Mouse (Mus musculus): ENCODE measurements around the gene Btg4.
"Not testable (repeated sequence)": the region's sequence is repeated elsewhere in the genome, so short reads cannot be mapped to it uniquely, and the experiment has no call there.

Btg4 gene

GRCm38 (mm10) chr9:51093697-51094096 lies 33.0 kb downstream of the Btg4 start:
- no peak for DNase-seq

GRCm38 (mm10) chr9:51096306-51096705 lies 35.6 kb downstream of the Btg4 start:
- no peak for DNase-seq

- peak; percentile 32 to 35 for DNase-seq
Measured at GRCm38 (mm10) chr9:51101756-51102425, 41.2 kb downstream of the Btg4 start, which contains the start of gene 4833427G06Rik. TSS of gene 4833427G06Rik (minus strand) at chr9:51102078.

- DNase-seq, result peak; percentile 43 to 47
Measured at GRCm38 (mm10) chr9:51102963-51103807, 42.5 kb downstream of the Btg4 start.

- DNase-seq, result peak; percentile 9 to 23
Measured at GRCm38 (mm10) chr9:51103808-51104514, 43.3 kb downstream of the Btg4 start.

- no peak for DNase-seq
Measured at GRCm38 (mm10) chr9:51105751-51106150, 45.0 kb downstream of the Btg4 start.

- no peak for DNase-seq
Measured at GRCm38 (mm10) chr9:51114767-51115166, 54.1 kb downstream of the Btg4 start.

- DNase-seq, result peak; percentile 18
Measured at GRCm38 (mm10) chr9:51136985-51137384, 76.3 kb downstream of the Btg4 start.

GRCm38 (mm10) chr9:51137432-51137831 lies 76.7 kb downstream of the Btg4 start:
- DNase-seq, result no peak

GRCm38 (mm10) chr9:51137836-51138235 lies 77.1 kb downstream of the Btg4 start:
- DNase-seq, result no peak

GRCm38 (mm10) chr9:51138301-51138700 lies 77.6 kb downstream of the Btg4 start:
- no peak for DNase-seq

GRCm38 (mm10) chr9:51139401-51139800 lies 78.7 kb downstream of the Btg4 start:
- not testable (repeated sequence) for DNase-seq

- DNase-seq, result no peak
Measured at GRCm38 (mm10) chr9:51140711-51141110, 80.0 kb downstream of the Btg4 start.

- no peak for DNase-seq
Measured at GRCm38 (mm10) chr9:51143437-51143836, 82.7 kb downstream of the Btg4 start.

- no peak for DNase-seq
Measured at GRCm38 (mm10) chr9:51144218-51144617, 83.5 kb downstream of the Btg4 start.

- DNase-seq, result no peak
Measured at GRCm38 (mm10) chr9:51146496-51146895, 85.8 kb downstream of the Btg4 start.

- DNase-seq, result no peak
Measured at GRCm38 (mm10) chr9:51147294-51147693, 86.6 kb downstream of the Btg4 start.

GRCm38 (mm10) chr9:51152079-51152752 lies 91.5 kb downstream of the Btg4 start:
- DNase-seq, result peak; percentile 60 to 69

GRCm38 (mm10) chr9:51161771-51162388 lies 101.2 kb downstream of the Btg4 start:
- DNase-seq, result peak; percentile 74 to 80

- DNase-seq, result no peak
Measured at GRCm38 (mm10) chr9:51163989-51164388, 103.3 kb downstream of the Btg4 start.

GRCm38 (mm10) chr9:51165312-51166180 lies 104.8 kb downstream of the Btg4 start, which contains the start of gene Gm32742:
TSS of gene Gm32742 (minus strand) at chr9:51165517.
- DNase-seq, result no peak

All from cerebellum, adult 18-20 months (tissue).